Mouse (Mus musculus): Measurements from ENCODE around the gene Smarca4.

The Smarca4 gene

GRCm38 (mm10) chr9:21601073-21601472 lies 14.9 kb upstream of the Smarca4 start:
- in situ Hi-C loops (cut with MseI, MboI), result no loop called here

- in situ Hi-C loops (cut with MseI, MboI), result no loop called here
Observed at GRCm38 (mm10) chr9:21601722-21602399, 14.1 kb upstream of the Smarca4 start.

GRCm38 (mm10) chr9:21604119-21604518 lies 11.8 kb upstream of the Smarca4 start:
- in situ Hi-C loops (cut with MseI, MboI), result no loop called here

- in situ Hi-C loops (cut with MseI, MboI), result no loop called here
Observed at GRCm38 (mm10) chr9:21605865-21606264, 10.1 kb upstream of the Smarca4 start.

- in situ Hi-C loops (cut with MseI, MboI), result no loop called here
Observed at GRCm38 (mm10) chr9:21606648-21607047, 9.3 kb upstream of the Smarca4 start.

- in situ Hi-C loops (cut with MseI, MboI), result no loop called here
Observed at GRCm38 (mm10) chr9:21609861-21610260, 6.1 kb upstream of the Smarca4 start.

- in situ Hi-C loops (cut with MseI, MboI), result no loop called here
Observed at GRCm38 (mm10) chr9:21614864-21615616, 929 bp upstream of the Smarca4 start.

- in situ Hi-C loops (cut with MseI, MboI), result no loop called here
Observed at GRCm38 (mm10) chr9:21616232-21616781, 338 bp downstream of the Smarca4 start.

GRCm38 (mm10) chr9:21617066-21617465 lies 1.1 kb downstream of the Smarca4 start:
- in situ Hi-C loops (cut with MseI, MboI), result no loop called here

- in situ Hi-C loops (cut with MseI, MboI), result no loop called here
Observed at GRCm38 (mm10) chr9:21620229-21620628, 4.3 kb downstream of the Smarca4 start.

- in situ Hi-C loops (cut with MseI, MboI), result no loop called here
Observed at GRCm38 (mm10) chr9:21622676-21623075, 6.7 kb downstream of the Smarca4 start.

GRCm38 (mm10) chr9:21625342-21626339 lies 9.7 kb downstream of the Smarca4 start:
- in situ Hi-C loops (cut with MseI, MboI), result no loop called here

- in situ Hi-C loops (cut with MseI, MboI), result no loop called here
Observed at GRCm38 (mm10) chr9:21626571-21626970, 10.6 kb downstream of the Smarca4 start.

- in situ Hi-C loops (cut with MseI, MboI), result no loop called here
Observed at GRCm38 (mm10) chr9:21627145-21627795, 11.3 kb downstream of the Smarca4 start.

GRCm38 (mm10) chr9:21630673-21631072 lies 14.7 kb downstream of the Smarca4 start:
- in situ Hi-C loops (cut with MseI, MboI), result no loop called here

- in situ Hi-C loops (cut with MseI, MboI), result no loop called here
Observed at GRCm38 (mm10) chr9:21633106-21633505, 17.1 kb downstream of the Smarca4 start.

- in situ Hi-C loops (cut with MseI, MboI), result no loop called here
Observed at GRCm38 (mm10) chr9:21635639-21636038, 19.7 kb downstream of the Smarca4 start.

GRCm38 (mm10) chr9:21639031-21639430 lies 23.1 kb downstream of the Smarca4 start:
- in situ Hi-C loops (cut with MseI, MboI), result no loop called here

- in situ Hi-C loops (cut with MseI, MboI), result no loop called here
Observed at GRCm38 (mm10) chr9:21646366-21646765, 30.4 kb downstream of the Smarca4 start.

- in situ Hi-C loops (cut with MseI, MboI), result no loop called here
Observed at GRCm38 (mm10) chr9:21647721-21648120, 31.8 kb downstream of the Smarca4 start.

GRCm38 (mm10) chr9:21652263-21652662 lies 36.3 kb downstream of the Smarca4 start:
- in situ Hi-C loops (cut with MseI, MboI), result no loop called here
